Mouse (Mus musculus): ENCODE results near the gene 1110017D15Rik. TPM values are rescaled to one million over a fixed set of nuclear protein-coding genes. Genes with fewer than 3 reads are reported as not detected.
A peak's percentile ranks its signal among the peaks of the same experiment; 100 is the strongest.

1110017D15Rik gene
- polyA plus RNA-seq, 1 experiment, result not detected

DNA sequence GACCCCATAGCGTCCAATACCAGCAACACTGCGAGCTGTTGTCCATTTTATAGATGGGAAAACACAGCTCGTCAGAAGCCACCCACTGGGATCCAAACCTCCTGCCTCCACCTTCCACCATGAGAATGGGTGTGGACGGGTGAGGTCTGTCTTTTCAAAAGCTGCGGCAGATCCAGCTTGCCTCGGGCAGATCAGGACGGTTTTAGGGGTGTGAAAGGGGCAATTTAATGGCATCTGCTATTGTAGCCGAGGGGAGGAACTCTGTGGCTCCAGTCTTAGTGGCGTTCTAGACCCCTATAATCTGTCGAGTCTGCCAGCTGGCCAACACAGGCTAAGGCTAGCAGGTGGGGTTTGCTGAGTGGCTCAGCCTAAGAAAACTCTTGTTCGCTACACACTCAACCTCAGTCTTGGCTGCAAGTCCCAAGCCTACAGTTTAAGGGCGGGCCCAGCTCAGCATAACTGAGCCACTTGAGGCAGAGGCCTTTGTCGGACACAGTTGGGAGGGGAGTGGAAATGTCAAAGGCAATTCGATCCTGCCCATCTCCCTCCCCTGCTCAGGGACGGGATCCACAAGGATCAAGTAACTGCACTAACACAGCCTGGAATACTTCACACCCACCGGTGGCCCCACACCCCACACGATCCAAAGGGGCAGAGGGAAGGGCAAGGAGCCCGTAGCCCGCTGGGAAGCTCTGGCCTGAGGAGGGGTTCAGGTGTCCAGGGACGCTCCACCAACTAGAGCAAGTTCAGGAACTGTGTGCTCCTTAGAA, 14.8 kb downstream of the 1110017D15Rik start:
- peak overlapping the region; percentile 67 for H3K4me3 ChIP-seq (ENCODE audit: insufficient read depth, low read depth, low read length)
- peaks cover 8% of the 10 kb centered on the region; the same call in 1 of the 2 replicates for H3K4me1 ChIP-seq (ENCODE audit: control insufficient read depth, insufficient read depth, insufficient read length, low read length)
- no peak overlapping the region for H3K27ac ChIP-seq (replicated peaks; ENCODE audit: low read depth, low read length)

DNA sequence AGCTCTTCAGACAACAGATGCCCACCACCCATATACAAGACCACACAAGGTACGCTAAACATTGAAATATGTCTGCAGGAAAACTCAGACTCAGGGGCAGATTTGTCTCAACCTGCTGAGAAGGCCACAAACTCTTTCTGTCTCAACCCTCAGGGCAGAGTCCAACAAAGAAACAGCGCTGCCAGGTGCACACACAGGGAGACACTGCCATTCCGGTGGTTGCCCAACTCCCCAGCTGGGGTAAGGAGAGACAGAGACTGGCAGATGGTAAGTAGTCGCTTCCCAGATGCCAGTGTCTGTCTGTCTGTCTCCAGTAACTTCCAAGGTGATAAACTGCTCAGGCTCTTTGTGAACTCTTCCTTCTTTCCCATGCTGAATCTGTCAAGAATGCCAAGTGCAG, 16.3 kb downstream of the 1110017D15Rik start:
- H3K4me3 ChIP-seq (ENCODE audit: insufficient read depth, low read depth, low read length), result no peak overlapping the region
- H3K4me1 ChIP-seq (ENCODE audit: control insufficient read depth, insufficient read depth, insufficient read length, low read length), result peaks cover 8% of the 10 kb centered on the region; the same call in 1 of the 2 replicates
- H3K27ac ChIP-seq (replicated peaks; ENCODE audit: low read depth, low read length), result no peak overlapping the region

- Histone ChIP-seq H3K4me1 (ENCODE audit: control insufficient read depth, insufficient read depth, insufficient read length, low read length) (peaks cover 8% of the 10 kb centered on the region; the same call in 1 of the 2 replicates), H3K27ac (replicated peaks; ENCODE audit: low read depth, low read length) (no peak overlapping the region), H3K4me3 (ENCODE audit: insufficient read depth, low read depth, low read length) (no peak overlapping the region)
Measured at GRCm38 (mm10) chr4:41499619-41500018, 17.5 kb downstream of the 1110017D15Rik start.

DNA sequence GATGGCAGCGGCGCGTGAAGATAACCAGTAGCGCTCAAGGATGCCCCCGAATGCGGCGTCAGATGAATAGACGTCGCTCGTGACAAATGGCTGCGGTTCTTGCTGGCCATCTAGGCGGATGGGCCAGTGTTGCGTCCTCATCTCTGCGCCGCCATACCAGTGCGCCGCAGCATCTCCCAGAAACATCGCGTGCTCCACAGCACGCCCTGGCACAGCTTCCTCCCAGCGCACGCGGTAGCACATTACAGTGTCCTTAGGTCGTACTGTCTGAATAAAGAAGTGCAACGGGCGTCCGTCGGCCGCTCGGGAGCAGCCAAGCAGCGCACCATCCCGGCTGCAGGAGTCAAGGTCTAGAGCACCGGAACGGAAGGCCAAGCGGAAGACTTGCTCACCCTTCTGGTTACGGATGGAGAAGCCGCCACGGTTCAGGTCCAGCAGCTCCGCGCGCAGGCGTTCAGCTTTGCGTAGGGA, 18.2 kb downstream of the 1110017D15Rik start:
- peak overlapping the region; percentile 7; the same call in 1 of the 2 replicates for H3K4me3 ChIP-seq (ENCODE audit: insufficient read depth, low read depth, low read length)
- peaks cover 8% of the 10 kb centered on the region; the same call in 1 of the 2 replicates for H3K4me1 ChIP-seq (ENCODE audit: control insufficient read depth, insufficient read depth, insufficient read length, low read length)
- H3K27ac ChIP-seq (replicated peaks; ENCODE audit: low read depth, low read length), result no peak overlapping the region

- Histone ChIP-seq H3K4me3 (ENCODE audit: insufficient read depth, low read depth, low read length) (peak overlapping the region; percentile 10; the same call in 1 of the 2 replicates), H3K4me1 (ENCODE audit: control insufficient read depth, insufficient read depth, insufficient read length, low read length) (peaks cover 8% of the 10 kb centered on the region; the same call in 1 of the 2 replicates), H3K27ac (replicated peaks; ENCODE audit: low read depth, low read length) (no peak overlapping the region)
Measured at GRCm38 (mm10) chr4:41497995-41498845, 18.9 kb downstream of the 1110017D15Rik start.

- H3K4me1 ChIP-seq (ENCODE audit: control insufficient read depth, insufficient read depth, insufficient read length, low read length), result peaks cover 8% of the 10 kb centered on the region; the same call in 1 of the 2 replicates
- H3K27ac ChIP-seq (replicated peaks; ENCODE audit: low read depth, low read length), result no peak overlapping the region
- H3K4me3 ChIP-seq (ENCODE audit: insufficient read depth, low read depth, low read length), result no peak overlapping the region
Measured at GRCm38 (mm10) chr4:41497579-41497978, 19.6 kb downstream of the 1110017D15Rik start.

- Histone ChIP-seq H3K4me3 (ENCODE audit: insufficient read depth, low read depth, low read length) (no peak overlapping the region), H3K27ac (replicated peaks; ENCODE audit: low read depth, low read length) (no peak overlapping the region), H3K4me1 (ENCODE audit: control insufficient read depth, insufficient read depth, insufficient read length, low read length) (peaks cover 5% of the 10 kb centered on the region; the same call in 1 of the 2 replicates)
Measured at GRCm38 (mm10) chr4:41497046-41497445, 20.1 kb downstream of the 1110017D15Rik start.

DNA sequence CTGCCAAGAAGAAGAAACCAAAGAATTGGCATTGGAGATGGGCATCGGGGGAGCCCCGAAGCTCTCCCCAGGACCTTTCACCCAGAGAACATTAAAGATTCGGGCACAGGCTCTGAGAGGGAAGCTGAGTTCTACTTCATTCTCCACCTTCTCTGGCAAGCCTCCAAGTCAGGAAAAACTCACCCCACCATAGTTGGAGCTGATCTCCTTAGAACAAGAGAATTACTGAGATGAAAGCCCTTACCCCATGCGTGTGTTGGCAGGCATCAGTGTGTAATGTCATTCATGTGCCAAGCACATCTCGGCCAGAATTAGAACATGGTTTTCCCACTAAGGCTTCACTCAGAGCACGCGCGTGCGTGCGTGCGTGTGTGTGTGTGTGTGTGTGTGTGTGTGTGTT, 21.3 kb downstream of the 1110017D15Rik start:
- H3K4me1 ChIP-seq (ENCODE audit: control insufficient read depth, insufficient read depth, insufficient read length, low read length), result peaks cover 4% of the 10 kb centered on the region; the same call in 1 of the 2 replicates
- no peak overlapping the region for H3K27ac ChIP-seq (replicated peaks; ENCODE audit: low read depth, low read length)
- no peak overlapping the region for H3K4me3 ChIP-seq (ENCODE audit: insufficient read depth, low read depth, low read length)

GRCm38 (mm10) chr4:41495076-41495475, 22.1 kb downstream of the 1110017D15Rik start:
- Histone ChIP-seq H3K4me3 (ENCODE audit: insufficient read depth, low read depth, low read length) (no peak overlapping the region), H3K27ac (replicated peaks; ENCODE audit: low read depth, low read length) (no peak overlapping the region), H3K4me1 (ENCODE audit: control insufficient read depth, insufficient read depth, insufficient read length, low read length) (peaks cover 4% of the 10 kb centered on the region; the same call in 1 of the 2 replicates)

- no peak overlapping the region for H3K27ac ChIP-seq (replicated peaks; ENCODE audit: low read depth, low read length)
- no peak overlapping the region for H3K4me3 ChIP-seq (ENCODE audit: insufficient read depth, low read depth, low read length)
- peaks cover 4% of the 10 kb centered on the region; the same call in 1 of the 2 replicates for H3K4me1 ChIP-seq (ENCODE audit: control insufficient read depth, insufficient read depth, insufficient read length, low read length)
Measured at GRCm38 (mm10) chr4:41494378-41494777, 22.8 kb downstream of the 1110017D15Rik start.

DNA sequence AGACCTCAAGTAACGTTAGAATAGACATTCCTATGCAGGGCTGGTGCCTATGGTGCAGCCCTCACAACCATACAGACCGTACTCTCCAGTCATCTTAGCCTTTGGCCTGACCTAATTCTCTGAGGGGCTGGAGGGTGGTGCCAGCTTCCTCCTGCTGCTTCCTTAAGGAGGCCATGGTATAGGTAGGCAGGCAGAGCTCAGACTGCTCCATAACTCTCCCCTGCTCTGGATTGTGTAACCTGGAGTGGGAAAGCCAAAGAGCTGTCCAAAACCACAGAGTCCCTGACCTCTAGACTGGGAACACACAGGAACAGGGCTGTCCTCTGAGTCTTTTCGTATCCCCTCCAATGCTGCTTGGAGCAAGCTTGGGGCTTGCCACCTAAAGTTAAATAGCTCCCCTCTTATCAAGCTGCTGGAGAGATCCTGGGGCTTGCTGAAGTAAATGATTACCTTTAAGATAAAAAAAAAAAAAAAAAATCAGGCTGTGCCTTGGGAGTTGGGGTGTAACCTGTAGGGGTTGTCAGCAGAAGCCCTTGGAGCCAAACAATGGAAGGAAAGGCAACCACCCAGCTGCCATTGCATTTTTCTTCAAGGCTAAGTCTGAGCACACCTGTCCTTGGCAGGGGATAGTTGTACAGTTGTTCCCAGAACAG, 23.5 kb downstream of the 1110017D15Rik start:
- Histone ChIP-seq H3K4me1 (ENCODE audit: control insufficient read depth, insufficient read depth, insufficient read length, low read length) (peaks cover 2% of the 10 kb centered on the region; the same call in 1 of the 2 replicates), H3K27ac (replicated peaks; ENCODE audit: low read depth, low read length) (peak overlapping the region; percentile 20; the same call in 1 of the 2 replicates), H3K4me3 (ENCODE audit: insufficient read depth, low read depth, low read length) (no peak overlapping the region)

DNA sequence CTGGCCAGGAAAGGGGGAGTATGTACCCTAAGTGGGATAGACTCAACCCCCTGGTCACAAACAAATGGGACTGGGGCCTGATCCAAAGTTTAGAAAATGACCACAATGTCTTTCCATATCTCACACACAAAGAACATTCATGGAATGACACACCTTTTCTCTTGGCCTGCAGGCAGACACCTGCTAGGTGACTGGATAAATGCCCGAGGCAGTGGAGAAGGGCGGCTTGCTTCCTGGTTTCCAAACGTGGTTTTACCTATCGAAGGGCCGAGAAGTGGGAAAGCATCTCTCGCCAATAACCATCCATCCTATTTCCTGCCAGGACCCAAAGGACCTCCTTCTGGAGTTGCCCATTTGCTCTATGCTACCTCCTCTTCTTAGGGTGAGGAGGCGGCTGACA, 24.2 kb downstream of the 1110017D15Rik start:
- Histone ChIP-seq H3K27ac (replicated peaks; ENCODE audit: low read depth, low read length) (no peak overlapping the region), H3K4me3 (ENCODE audit: insufficient read depth, low read depth, low read length) (no peak overlapping the region), H3K4me1 (ENCODE audit: control insufficient read depth, insufficient read depth, insufficient read length, low read length) (no peaks in the 10 kb centered on the region; the same call in 1 of the 2 replicates)

DNA sequence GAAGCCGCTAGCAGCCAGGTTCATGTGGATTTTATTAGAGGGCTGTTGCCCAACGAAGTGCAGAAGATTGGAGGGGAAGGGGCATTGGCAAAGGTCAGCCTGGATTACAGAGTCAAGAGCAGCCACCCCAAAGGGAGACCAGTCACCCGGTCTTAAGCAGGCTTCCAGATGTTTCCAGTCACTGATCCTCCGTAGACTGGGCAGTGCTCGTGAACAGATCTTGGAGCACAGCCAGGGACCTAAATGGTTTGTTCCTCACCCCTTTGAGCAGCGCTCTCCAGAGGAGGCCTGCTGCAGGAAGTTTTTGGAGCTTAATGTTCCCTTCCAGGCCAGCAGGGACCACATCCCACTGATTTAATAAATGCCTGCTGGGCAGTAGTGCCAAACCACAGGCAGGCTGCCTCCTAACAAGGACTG, 35.5 kb downstream of the 1110017D15Rik start:
- no peak overlapping the region for H3K4me3 ChIP-seq (ENCODE audit: insufficient read depth, low read depth, low read length)
- H3K4me1 ChIP-seq (ENCODE audit: control insufficient read depth, insufficient read depth, insufficient read length, low read length), result peaks cover 14% of the 10 kb centered on the region
- no peak overlapping the region for H3K27ac ChIP-seq (replicated peaks; ENCODE audit: low read depth, low read length)

GRCm38 (mm10) chr4:41480254-41480653, 36.9 kb downstream of the 1110017D15Rik start:
- Histone ChIP-seq H3K27ac (replicated peaks; ENCODE audit: low read depth, low read length) (no peak overlapping the region), H3K4me1 (ENCODE audit: control insufficient read depth, insufficient read depth, insufficient read length, low read length) (peaks cover 14% of the 10 kb centered on the region), H3K4me3 (ENCODE audit: insufficient read depth, low read depth, low read length) (no peak overlapping the region)

DNA sequence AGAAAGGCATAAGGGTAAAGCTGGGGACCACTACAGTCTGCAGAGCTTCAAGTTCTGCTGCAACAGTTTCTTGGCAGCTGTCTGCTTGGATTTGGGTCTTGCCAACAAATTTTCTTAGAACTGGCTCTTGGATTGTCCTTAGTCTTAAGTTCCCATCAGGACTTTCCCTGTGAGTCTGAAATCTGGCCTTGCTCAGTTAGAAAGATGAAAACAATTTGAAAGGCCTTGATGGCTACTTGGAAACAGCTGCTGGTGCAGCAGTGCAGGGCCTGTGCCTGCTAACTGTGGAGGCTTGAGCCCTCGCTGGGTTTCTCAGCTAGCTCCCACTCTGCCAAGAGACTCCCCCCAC, 37.7 kb downstream of the 1110017D15Rik start:
- Histone ChIP-seq H3K4me3 (ENCODE audit: insufficient read depth, low read depth, low read length) (no peak overlapping the region), H3K27ac (replicated peaks; ENCODE audit: low read depth, low read length) (peak overlapping the region; percentile 31; the same call in 1 of the 2 replicates), H3K4me1 (ENCODE audit: control insufficient read depth, insufficient read depth, insufficient read length, low read length) (peaks cover 14% of the 10 kb centered on the region)
